Mouse (Mus musculus) bone marrow, adult 2 months (tissue): ENCODE results near the gene Ank2.

Source experiments
- CTCF ChIP-seq: fragments of 200-500 bp; IDR thresholded peaks from 2 replicates; pipeline ENCODE4 v1.5.1; 2011; ENCODE audit warnings: low read length, control low read depth; ENCODE audit not compliant: control insufficient read depth, insufficient read depth
- POLR2A ChIP-seq: fragments of 200-500 bp; IDR thresholded peaks from 2 replicates; pipeline ENCODE4 v1.6.1; 2011; ENCODE audit warnings: low read depth, mild to moderate bottlenecking, control low read depth, low read length, borderline replicate concordance; ENCODE audit not compliant: control insufficient read depth

DNA sequence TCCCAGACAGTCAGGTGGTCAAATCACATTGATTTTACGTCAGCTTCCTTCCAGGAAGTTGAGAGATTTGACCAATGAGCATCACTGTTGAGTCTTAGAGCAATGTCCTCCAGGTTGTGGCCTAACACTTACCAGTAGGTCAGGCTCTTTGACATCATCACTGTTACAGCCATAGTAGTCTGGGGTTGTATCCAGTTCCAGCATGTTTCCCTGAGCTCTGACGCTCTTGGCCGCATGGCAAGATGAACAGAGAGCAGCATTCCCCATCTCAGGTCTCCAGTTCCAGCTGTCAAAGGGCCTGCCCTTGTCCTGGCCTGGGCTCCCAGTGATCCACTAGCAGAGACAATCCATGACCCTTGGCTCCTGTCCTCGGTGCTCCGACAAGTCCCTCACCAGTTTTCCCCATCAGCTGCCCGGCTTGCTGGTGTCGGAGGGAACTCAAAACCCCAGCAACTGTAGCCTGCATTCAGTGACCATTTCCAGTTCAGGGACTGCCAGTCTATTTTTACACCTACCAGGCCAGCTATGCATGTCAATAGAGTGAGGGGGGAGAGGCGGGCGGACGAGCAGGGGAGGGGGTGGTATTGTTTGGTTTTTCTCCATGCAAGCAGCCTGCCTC, 374.7 kb downstream of the Ank2 start:
- no peak for TF ChIP-seq CTCF
- no peak for TF ChIP-seq POLR2A
